Mouse (Mus musculus): ENCODE measurements around the gene Klhl29.

DNA sequence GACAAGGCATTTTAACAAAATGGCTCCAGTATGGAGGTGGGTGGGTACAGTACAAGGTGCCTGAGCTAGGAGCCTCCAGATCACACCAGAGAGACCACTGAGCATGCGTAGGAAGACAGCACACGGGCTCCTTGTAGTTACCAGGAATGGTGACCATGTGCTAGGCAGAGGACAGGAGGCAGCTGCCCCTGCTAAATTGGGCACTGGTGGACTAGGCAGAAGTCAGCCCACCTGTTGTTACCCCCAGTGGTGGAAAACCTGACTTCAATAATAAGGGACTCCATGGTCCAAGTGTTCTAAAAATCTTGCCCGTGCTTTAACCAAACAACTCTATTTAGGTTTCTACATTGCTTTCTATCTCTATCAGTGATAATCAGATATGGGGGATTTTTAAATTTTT is 10.6 kb downstream of the Klhl29 start:
- no peak for TF ChIP-seq CTCF (IDR thresholded peaks at IDR 0.05; ENCODE audit: borderline replicate concordance, insufficient read depth, low read length)
- no peak for TF ChIP-seq POLR2A (IDR thresholded peaks at IDR 0.05; ENCODE audit: low read depth, low read length)
